Mouse (Mus musculus): ENCODE measurements around the gene Clic4. TPM values are rescaled to one million over a fixed set of nuclear protein-coding genes. Genes with fewer than 3 reads are reported as not detected.
"Not testable (repeated sequence)": the region's sequence is repeated elsewhere in the genome, so short reads cannot be mapped to it uniquely, and the experiment has no call there.

Gene Clic4
- polyA plus RNA-seq, 1 experiment, result 50.2 TPM

DNA sequence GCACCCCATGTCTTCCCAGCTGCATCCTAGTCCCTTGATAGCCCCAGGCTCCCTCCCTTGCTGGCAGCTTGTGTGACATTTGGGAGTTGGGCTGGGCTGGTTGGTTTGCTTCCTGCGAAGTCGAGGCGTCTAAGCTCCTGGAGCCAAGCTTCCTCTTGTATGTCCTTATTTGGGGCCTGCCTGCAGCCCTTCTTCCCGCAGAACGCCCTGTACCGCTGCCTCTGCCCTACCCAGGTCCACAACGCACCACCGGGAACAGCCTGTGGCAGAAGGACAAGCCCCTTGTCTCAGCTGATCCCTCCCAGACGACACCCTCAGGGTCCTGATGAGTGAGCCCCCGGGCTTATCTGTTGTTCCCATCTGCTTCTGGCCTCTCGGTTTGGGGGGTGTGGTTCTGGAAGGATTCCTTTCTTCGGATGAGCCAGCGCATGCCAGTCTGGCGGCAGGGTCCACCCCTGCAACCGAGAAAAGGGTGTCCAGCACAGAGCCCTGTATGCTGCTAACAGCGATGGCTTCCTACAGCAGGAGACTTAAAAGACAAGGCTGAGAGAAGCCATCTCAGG is 14.3 kb upstream of the Clic4 start:
- H3K27me3 ChIP-seq (ENCODE audit: control insufficient read depth, insufficient read depth, low read length), result no peaks in the 10 kb centered on the region
- no peak overlapping the region for H3K27ac ChIP-seq (ENCODE audit: control insufficient read depth, insufficient read depth, low read length)
- DNase-seq, result no peak
- H3K4me1 ChIP-seq (replicated peaks; ENCODE audit: control insufficient read depth, insufficient read depth, low read length), result peaks cover 7% of the 10 kb centered on the region
- H3K4me3 ChIP-seq (ENCODE audit: control insufficient read depth, insufficient read depth, low read length), result no peak overlapping the region
- TF ChIP-seq POLR2A (IDR thresholded peaks at IDR 0.05; ENCODE audit: control insufficient read depth, extremely low read depth, insufficient read depth, low read length, poor library complexity) (no peak), CTCF (IDR thresholded peaks at IDR 0.05; ENCODE audit: borderline replicate concordance, control insufficient read depth, extremely low read depth, insufficient read depth, low read length, poor library complexity) (no peak)
- WGBS, result 37% methylated on average over 16 of the region's 16 CpGs
- H3K36me3 ChIP-seq (ENCODE audit: control insufficient read depth, insufficient read depth, low read length), result no peaks in the 10 kb centered on the region

DNA sequence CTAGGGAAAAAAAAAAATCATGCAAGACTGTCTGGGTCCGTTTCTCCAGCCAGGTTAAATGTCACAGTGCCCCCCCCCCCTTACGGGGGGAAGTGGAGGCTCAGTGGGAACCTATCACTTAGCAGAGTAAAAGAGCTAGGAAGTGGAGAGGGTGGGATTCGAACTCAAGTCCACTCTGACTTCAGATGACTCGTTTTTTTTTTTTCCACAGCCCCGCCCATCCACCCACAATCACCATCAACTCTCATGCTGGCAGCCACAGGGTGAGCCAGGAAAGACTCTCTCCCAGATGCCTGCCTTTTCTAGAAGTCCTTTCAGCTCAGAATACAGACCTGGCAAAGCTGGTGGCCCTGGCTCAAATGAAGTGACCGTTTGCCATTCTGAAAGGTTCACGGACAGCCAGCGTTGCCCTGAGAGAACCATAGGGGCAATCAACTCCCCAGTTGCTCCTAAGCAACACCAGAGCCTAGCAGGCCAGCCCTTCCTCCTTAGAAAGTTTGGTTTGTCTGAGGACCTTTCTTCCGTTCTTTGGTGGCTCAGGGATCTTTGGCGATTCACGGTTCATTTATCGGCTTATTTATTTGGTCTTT is 13.5 kb upstream of the Clic4 start:
- Histone ChIP-seq H3K27me3 (ENCODE audit: control insufficient read depth, insufficient read depth, low read length) (no peaks in the 10 kb centered on the region), H3K36me3 (ENCODE audit: control insufficient read depth, insufficient read depth, low read length) (no peaks in the 10 kb centered on the region), H3K27ac (ENCODE audit: control insufficient read depth, insufficient read depth, low read length) (no peak overlapping the region), H3K4me1 (replicated peaks; ENCODE audit: control insufficient read depth, insufficient read depth, low read length) (peaks cover 7% of the 10 kb centered on the region), H3K4me3 (ENCODE audit: control insufficient read depth, insufficient read depth, low read length) (no peak overlapping the region)
- DNase-seq, result no peak
- TF ChIP-seq CTCF (IDR thresholded peaks at IDR 0.05; ENCODE audit: borderline replicate concordance, control insufficient read depth, extremely low read depth, insufficient read depth, low read length, poor library complexity) (no peak), POLR2A (IDR thresholded peaks at IDR 0.05; ENCODE audit: control insufficient read depth, extremely low read depth, insufficient read depth, low read length, poor library complexity) (no peak)
- 83% methylated on average over 12 of the region's 12 CpGs for WGBS

DNA sequence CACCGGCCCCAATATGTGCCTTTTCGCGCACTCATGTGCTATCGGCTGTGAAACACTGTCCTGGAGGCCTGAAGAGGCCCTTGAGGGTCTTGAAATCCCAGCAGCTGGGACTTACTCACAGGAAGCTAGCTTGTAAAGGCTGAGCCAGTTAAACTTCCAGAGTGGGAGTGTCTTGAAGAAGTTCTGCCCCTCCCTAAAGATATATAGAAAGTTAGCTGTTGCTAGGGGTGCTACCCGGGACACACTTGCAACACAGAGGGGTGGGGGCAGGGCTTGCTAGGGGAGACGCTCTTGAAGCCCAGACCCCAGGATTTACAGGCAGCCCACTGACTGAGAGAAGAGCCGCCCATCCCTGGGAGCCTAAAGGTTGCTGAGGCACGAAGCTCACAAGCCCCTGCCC is 12.8 kb upstream of the Clic4 start:
- WGBS, result 94% methylated on average over 8 of the region's 8 CpGs
- Histone ChIP-seq H3K27ac (ENCODE audit: control insufficient read depth, insufficient read depth, low read length) (no peak overlapping the region), H3K4me3 (ENCODE audit: control insufficient read depth, insufficient read depth, low read length) (no peak overlapping the region), H3K27me3 (ENCODE audit: control insufficient read depth, insufficient read depth, low read length) (no peaks in the 10 kb centered on the region), H3K4me1 (replicated peaks; ENCODE audit: control insufficient read depth, insufficient read depth, low read length) (peaks cover 7% of the 10 kb centered on the region), H3K36me3 (ENCODE audit: control insufficient read depth, insufficient read depth, low read length) (no peaks in the 10 kb centered on the region)
- DNase-seq, result no peak
- TF ChIP-seq POLR2A (IDR thresholded peaks at IDR 0.05; ENCODE audit: control insufficient read depth, extremely low read depth, insufficient read depth, low read length, poor library complexity) (no peak), CTCF (IDR thresholded peaks at IDR 0.05; ENCODE audit: borderline replicate concordance, control insufficient read depth, extremely low read depth, insufficient read depth, low read length, poor library complexity) (no peak)

DNA sequence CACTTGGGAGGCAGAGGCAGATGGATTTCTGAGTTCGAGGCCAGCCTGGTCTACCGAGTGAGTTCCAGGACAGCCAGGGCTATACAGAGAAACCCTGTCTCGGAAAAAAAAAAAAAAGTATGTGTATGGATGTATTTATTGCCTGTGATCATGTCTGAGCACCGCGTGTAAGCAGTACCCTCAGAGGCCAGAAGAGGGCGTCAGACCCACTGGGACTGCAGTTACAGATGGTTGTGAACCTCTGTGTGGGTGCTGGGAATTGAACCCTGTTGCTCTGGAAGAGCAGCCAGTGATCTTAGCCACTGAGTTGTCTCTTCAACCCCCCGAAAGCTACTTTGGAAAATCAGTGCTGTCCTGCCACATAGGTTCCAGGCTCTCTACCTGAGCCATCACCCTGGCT is 11.3 kb upstream of the Clic4 start:
- Histone ChIP-seq H3K27ac (ENCODE audit: control insufficient read depth, insufficient read depth, low read length) (no peak overlapping the region), H3K4me3 (ENCODE audit: control insufficient read depth, insufficient read depth, low read length) (no peak overlapping the region), H3K27me3 (ENCODE audit: control insufficient read depth, insufficient read depth, low read length) (no peaks in the 10 kb centered on the region), H3K4me1 (replicated peaks; ENCODE audit: control insufficient read depth, insufficient read depth, low read length) (peaks cover 7% of the 10 kb centered on the region), H3K36me3 (ENCODE audit: control insufficient read depth, insufficient read depth, low read length) (no peaks in the 10 kb centered on the region)
- no peak for DNase-seq
- WGBS, result 92% methylated on average over 7 of the region's 7 CpGs
- no peak for TF ChIP-seq POLR2A (IDR thresholded peaks at IDR 0.05; ENCODE audit: control insufficient read depth, extremely low read depth, insufficient read depth, low read length, poor library complexity)
- TF ChIP-seq CTCF (IDR thresholded peaks at IDR 0.05; ENCODE audit: borderline replicate concordance, control insufficient read depth, extremely low read depth, insufficient read depth, low read length, poor library complexity), result no peak

DNA sequence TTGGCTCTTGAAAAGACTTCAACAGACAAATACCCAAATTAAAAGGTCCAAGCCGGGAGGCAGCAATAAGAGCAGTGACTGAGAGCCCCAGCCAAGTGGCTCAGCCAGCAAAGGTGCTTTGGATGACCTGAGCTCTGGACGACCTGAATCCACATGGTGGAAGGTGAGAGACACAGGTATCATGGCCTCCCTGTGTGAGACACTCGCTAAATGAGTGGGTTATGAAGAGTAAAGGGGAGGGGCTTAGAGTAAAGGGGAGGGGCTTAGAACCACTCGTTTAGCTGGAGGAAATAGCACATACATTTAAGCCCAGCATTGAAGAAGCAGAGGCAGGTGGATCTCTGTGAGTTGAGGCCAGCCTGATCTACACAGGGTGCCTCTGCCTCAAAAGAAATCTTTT is 10.8 kb upstream of the Clic4 start:
- no peak overlapping the region for H3K27ac ChIP-seq (ENCODE audit: control insufficient read depth, insufficient read depth, low read length)

DNA sequence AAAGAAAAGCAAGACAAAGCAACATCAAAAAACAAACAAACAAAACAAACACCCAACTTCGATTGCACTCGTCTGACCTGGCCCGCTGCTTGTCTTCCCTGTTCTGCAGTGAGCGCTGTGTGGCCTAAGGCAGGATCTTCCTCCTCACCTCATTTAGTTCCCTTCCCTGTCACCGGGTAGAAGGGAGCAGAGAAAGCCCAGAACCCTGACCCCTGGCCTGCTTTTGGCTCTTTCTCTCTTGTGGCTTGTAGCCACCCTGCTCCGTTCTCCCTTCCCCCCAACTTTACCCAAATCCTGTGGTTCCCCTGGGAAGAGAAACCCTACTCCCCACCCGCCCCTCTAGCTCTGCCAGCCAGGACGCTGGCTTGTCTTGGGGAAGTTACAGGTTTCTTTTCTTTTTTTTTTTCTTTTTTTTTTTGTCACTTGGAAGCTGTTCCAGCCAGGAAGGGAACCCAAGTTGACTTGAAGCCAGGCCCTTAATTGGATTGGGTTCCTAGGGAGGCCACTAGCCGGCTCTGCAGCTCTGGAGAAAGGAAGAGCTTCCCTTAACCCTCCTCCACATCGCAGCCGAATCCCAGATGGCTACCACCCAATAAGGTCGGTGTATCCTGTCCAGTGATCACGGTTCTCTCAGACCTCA is 10.2 kb upstream of the Clic4 start:
- no peak for TF ChIP-seq POLR2A (IDR thresholded peaks at IDR 0.05; ENCODE audit: control insufficient read depth, extremely low read depth, insufficient read depth, low read length, poor library complexity)
- TF ChIP-seq CTCF (IDR thresholded peaks at IDR 0.05; ENCODE audit: borderline replicate concordance, control insufficient read depth, extremely low read depth, insufficient read depth, low read length, poor library complexity), result no peak
- Histone ChIP-seq H3K36me3 (ENCODE audit: control insufficient read depth, insufficient read depth, low read length) (no peaks in the 10 kb centered on the region), H3K27ac (ENCODE audit: control insufficient read depth, insufficient read depth, low read length) (no peak overlapping the region), H3K27me3 (ENCODE audit: control insufficient read depth, insufficient read depth, low read length) (no peaks in the 10 kb centered on the region), H3K4me1 (replicated peaks; ENCODE audit: control insufficient read depth, insufficient read depth, low read length) (peaks cover 7% of the 10 kb centered on the region), H3K4me3 (ENCODE audit: control insufficient read depth, insufficient read depth, low read length) (no peak overlapping the region)
- WGBS, result 89% methylated on average over 13 of the region's 13 CpGs
- no peak for DNase-seq

More for the DNA sequence above, 10.8 kb upstream of the Clic4 start:
- peaks cover 7% of the 10 kb centered on the region for H3K4me1 ChIP-seq (replicated peaks; ENCODE audit: control insufficient read depth, insufficient read depth, low read length)
- no peak overlapping the region for H3K4me3 ChIP-seq (ENCODE audit: control insufficient read depth, insufficient read depth, low read length)
- no peaks in the 10 kb centered on the region for H3K36me3 ChIP-seq (ENCODE audit: control insufficient read depth, insufficient read depth, low read length)
- TF ChIP-seq POLR2A (IDR thresholded peaks at IDR 0.05; ENCODE audit: control insufficient read depth, extremely low read depth, insufficient read depth, low read length, poor library complexity), result no peak
- no peak for TF ChIP-seq CTCF (IDR thresholded peaks at IDR 0.05; ENCODE audit: borderline replicate concordance, control insufficient read depth, extremely low read depth, insufficient read depth, low read length, poor library complexity)
- DNase-seq, result no peak
- 86% methylated on average over 4 of the region's 4 CpGs for WGBS
- H3K27me3 ChIP-seq (ENCODE audit: control insufficient read depth, insufficient read depth, low read length), result no peaks in the 10 kb centered on the region

DNA sequence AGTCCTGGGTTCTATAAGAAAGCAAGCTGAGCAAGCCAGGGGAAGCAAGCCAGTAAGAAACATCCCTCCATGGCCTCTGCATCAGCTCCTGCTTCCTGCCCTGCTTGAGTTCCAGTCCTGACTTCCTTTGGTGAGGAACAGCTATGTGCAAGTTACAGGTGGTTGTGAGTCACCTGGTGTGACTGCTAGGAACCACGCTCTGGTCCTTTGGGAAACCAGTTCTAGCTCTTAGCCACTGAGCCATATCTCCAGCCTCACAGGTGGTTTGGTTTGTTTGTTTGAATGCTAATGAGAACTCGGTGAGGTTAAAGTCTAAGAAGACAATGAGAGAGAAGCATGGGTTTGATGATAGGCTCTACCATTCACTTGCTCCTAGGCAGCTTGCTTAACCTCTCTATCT is 7.4 kb upstream of the Clic4 start:
- H3K4me1 ChIP-seq (replicated peaks; ENCODE audit: control insufficient read depth, insufficient read depth, low read length), result peaks cover 11% of the 10 kb centered on the region
- H3K36me3 ChIP-seq (ENCODE audit: control insufficient read depth, insufficient read depth, low read length); DNase-seq; H3K27ac ChIP-seq (ENCODE audit: control insufficient read depth, insufficient read depth, low read length); H3K4me3 ChIP-seq (ENCODE audit: control insufficient read depth, insufficient read depth, low read length); H3K27me3 ChIP-seq (ENCODE audit: control insufficient read depth, insufficient read depth, low read length): not testable (repeated sequence)
- WGBS, result 82% methylated on average over 2 of the region's 2 CpGs

All from thymus, adult 2 months (tissue).